Mouse (Mus musculus) embryo, embryonic 11 days (tissue): ENCODE measurements around the gene Fcgr1.
"Not testable (repeated sequence)": the region's sequence is repeated elsewhere in the genome, so short reads cannot be mapped to it uniquely, and the experiment has no call there.

ENCODE experiments used
- DNase-seq: peaks from one replicate; pipeline ENCODE4 v3.0.0-alpha.2; 2015

The Fcgr1 gene

GRCm38 (mm10) chr3:96323806-96324205, 30.0 kb upstream of the Fcgr1 start:
- DNase-seq: not testable (repeated sequence)

- no peak for DNase-seq
Measured at GRCm38 (mm10) chr3:96322609-96323008, 28.8 kb upstream of the Fcgr1 start.

- DNase-seq: no peak
Measured at GRCm38 (mm10) chr3:96321891-96322290, 28.1 kb upstream of the Fcgr1 start.

GRCm38 (mm10) chr3:96320003-96320402, 26.2 kb upstream of the Fcgr1 start:
- DNase-seq: not testable (repeated sequence)

- DNase-seq: no peak
Measured at GRCm38 (mm10) chr3:96312341-96313098, 18.8 kb upstream of the Fcgr1 start.

GRCm38 (mm10) chr3:96309441-96309840, 15.7 kb upstream of the Fcgr1 start:
- no peak for DNase-seq

- DNase-seq: no peak
Measured at GRCm38 (mm10) chr3:96306506-96306905, 12.7 kb upstream of the Fcgr1 start.

GRCm38 (mm10) chr3:96302076-96302475, 8.3 kb upstream of the Fcgr1 start:
- DNase-seq: no peak

GRCm38 (mm10) chr3:96300706-96301529, 7.1 kb upstream of the Fcgr1 start:
- DNase-seq: no peak

GRCm38 (mm10) chr3:96299562-96299961, 5.8 kb upstream of the Fcgr1 start:
- DNase-seq: no peak

GRCm38 (mm10) chr3:96298360-96298759, 4.6 kb upstream of the Fcgr1 start:
- DNase-seq: no peak

GRCm38 (mm10) chr3:96293368-96293767, 401 bp downstream of the Fcgr1 start:
- no peak for DNase-seq

GRCm38 (mm10) chr3:96292641-96293040, 1.1 kb downstream of the Fcgr1 start:
- DNase-seq: no peak

GRCm38 (mm10) chr3:96290727-96291126, 3.0 kb downstream of the Fcgr1 start:
- not testable (repeated sequence) for DNase-seq

GRCm38 (mm10) chr3:96289201-96289600, 4.6 kb downstream of the Fcgr1 start:
- no peak for DNase-seq

- not testable (repeated sequence) for DNase-seq
Measured at GRCm38 (mm10) chr3:96287334-96287733, 6.4 kb downstream of the Fcgr1 start.

GRCm38 (mm10) chr3:96284457-96284856, 9.3 kb downstream of the Fcgr1 start:
- peak; percentile 75 for DNase-seq

GRCm38 (mm10) chr3:96280660-96281059, 13.1 kb downstream of the Fcgr1 start:
- DNase-seq: no peak

GRCm38 (mm10) chr3:96277800-96278624, 15.8 kb downstream of the Fcgr1 start:
- peak; percentile 94 for DNase-seq

GRCm38 (mm10) chr3:96277428-96277799, 16.4 kb downstream of the Fcgr1 start:
- peak; percentile 76 for DNase-seq

GRCm38 (mm10) chr3:96273591-96274465, 19.9 kb downstream of the Fcgr1 start:
- DNase-seq: no peak
